Mouse (Mus musculus) layer of hippocampus, adult 8-10 months (tissue): Measurements from ENCODE around the gene AF067061. TPM values are rescaled to one million over a fixed set of nuclear protein-coding genes. Genes with fewer than 3 reads are reported as not detected.

Experiments
- total RNA-seq, 4 experiments: library from RNA; stranded (reverse); gene quantifications; 2 replicates each; pipeline ENCODE4 v1.2.4; 2022

The AF067061 gene
- total RNA-seq, 4 experiments from 2014 or later, result not detected

Other genes starting within 250 kb of the AF067061 start
- gene Gm36079, start 236.1 kb upstream of the AF067061 start, total RNA-seq, result not detected
- gene Gm21188, start 210.9 kb upstream of the AF067061 start, total RNA-seq, result not detected
- not detected for gene Gm20767, start 122.9 kb upstream of the AF067061 start, total RNA-seq
- gene Gm21818, start 90.7 kb upstream of the AF067061 start, total RNA-seq, result not detected
- gene Gm21762, start 47.2 kb upstream of the AF067061 start, total RNA-seq, result not detected
- not detected for gene Gm21731, start 24.0 kb upstream of the AF067061 start, total RNA-seq
- gene BC147527, start 37.3 kb downstream of the AF067061 start, total RNA-seq, result under 1 TPM in 1 of 4 experiments, not detected in 3; 0.52 TPM
- gene Tcstv3, start 53.8 kb downstream of the AF067061 start, total RNA-seq, result not detected